Mouse (Mus musculus) kidney, postnatal 10 days (tissue): ENCODE results near the gene Krtap19-2.

Experiments used
- DNase-seq: peaks from one replicate; pipeline ENCODE4 v3.0.0; 2021; ENCODE audit warnings: mixed read lengths

The Krtap19-2 gene

GRCm38 (mm10) chr16:88874169-88874568 lies at the start of gene Krtap19-2:
TSS of gene Krtap19-2 (minus strand) at chr16:88874269.
- no peak for DNase-seq

- no peak for DNase-seq
These were observed 22.3 kb upstream of the Krtap19-2 start, which contains the start of gene Krtap19-5 for GRCm38 (mm10) chr16:88896357-88896756. TSS of gene Krtap19-5 (minus strand) at chr16:88896457.

GRCm38 (mm10) chr16:88886870-88887269 lies 12.8 kb upstream of the Krtap19-2 start:
- DNase-seq = no peak

- DNase-seq = no peak
These were observed 10.9 kb upstream of the Krtap19-2 start, which contains the start of gene Krtap19-4 for GRCm38 (mm10) chr16:88884989-88885388. TSS of gene Krtap19-4 (minus strand) at chr16:88885089.

GRCm38 (mm10) chr16:88877938-88878337 lies 3.9 kb upstream of the Krtap19-2 start, which contains the start of gene Krtap19-3:
TSS of gene Krtap19-3 (minus strand) at chr16:88878038.
- no peak for DNase-seq

- no peak for DNase-seq
These were observed 4.8 kb downstream of the Krtap19-2 start, which contains the start of gene Krtap19-1 for GRCm38 (mm10) chr16:88869311-88869710. TSS of gene Krtap19-1 (minus strand) at chr16:88869411.

- DNase-seq = no peak
These were observed 9.1 kb downstream of the Krtap19-2 start for GRCm38 (mm10) chr16:88864887-88865407.

- peak; percentile 36 for DNase-seq
These were observed 22.6 kb downstream of the Krtap19-2 start for GRCm38 (mm10) chr16:88851450-88851849.

GRCm38 (mm10) chr16:88848558-88848957 lies 25.5 kb downstream of the Krtap19-2 start:
- DNase-seq = no peak

- no peak for DNase-seq
These were observed 26.7 kb downstream of the Krtap19-2 start for GRCm38 (mm10) chr16:88847363-88847762.

GRCm38 (mm10) chr16:88826978-88827377 lies 47.1 kb downstream of the Krtap19-2 start:
- DNase-seq = no peak

- DNase-seq = no peak
These were observed 47.9 kb downstream of the Krtap19-2 start, which contains the start of gene Krtap14 for GRCm38 (mm10) chr16:88826095-88826652. TSS of gene Krtap14 (minus strand) at chr16:88826145.

- peak; percentile 11 for DNase-seq
These were observed 50.3 kb downstream of the Krtap19-2 start for GRCm38 (mm10) chr16:88823736-88824135.
